Mouse (Mus musculus) brain, embryonic 14.5 days (tissue): ENCODE data around the gene Pawr.

ENCODE experiments used
- CTCF ChIP-seq: fragments of 200-500 bp; IDR thresholded peaks from 2 replicates; pipeline ENCODE4 v1.5.1; 2012; ENCODE audit warnings: inconsistent platforms, mild to moderate bottlenecking, moderate library complexity, borderline replicate concordance; ENCODE audit not compliant: insufficient read depth, insufficient read length; ENCODE audit errors: extremely low read depth
- POLR2A ChIP-seq: fragments of 200-500 bp; IDR thresholded peaks from 2 replicates; pipeline ENCODE4 v1.6.1; 2012; ENCODE audit warnings: mild to moderate bottlenecking, inconsistent platforms, borderline replicate concordance; ENCODE audit not compliant: poor library complexity, insufficient read depth, insufficient read length, severe bottlenecking; ENCODE audit errors: extremely low read depth

- TF ChIP-seq CTCF (no peak), POLR2A (no peak)
Measured at GRCm38 (mm10) chr10:108334096-108334495, 2.2 kb downstream of the Pawr start.
